Mouse (Mus musculus) gastrocnemius, postnatal 14 days (tissue): ENCODE measurements around the gene Zfp688. TPM values are rescaled to one million over a fixed set of nuclear protein-coding genes. Genes with fewer than 3 reads are reported as not detected.
"Not testable (repeated sequence)": the region's sequence is repeated elsewhere in the genome, so short reads cannot be mapped to it uniquely, and the experiment has no call there.

Experiments
- DNase-seq: peaks from one replicate; pipeline ENCODE4 v3.0.0; 2021; ENCODE audit warnings: mixed read lengths
- intact Hi-C: fragments of 180-260 bp; cut with DNase I; formaldehyde crosslinking; loops from one replicate; pipeline ENCODE4 v1.15.1; 2025; ENCODE audit warnings: low total_unique reads
- long read RNA-seq, 2 experiments: library from polyadenylated mRNA; stranded (forward); transcript quantifications; one replicate each; pipeline ENCODE4 v2.0.0; 2021
- total RNA-seq, 2 experiments: library from RNA; stranded (reverse); gene quantifications; 2 replicates each; pipeline ENCODE4 v1.2.3; 2021

Gene Zfp688
- total RNA-seq: 1 to 10 TPM; 2.2 to 2.6 TPM
- long read RNA-seq, experiment 1, partial matches to known transcripts: 1 of 3 reads
- long read RNA-seq, experiment 1, other reads (novel, unspliced or antisense): 2 of 3 reads
- long read RNA-seq, experiment 2, partial matches to known transcripts: 0 of 3 reads
- long read RNA-seq, experiment 2, other reads (novel, unspliced or antisense): 2 of 3 reads

- intact Hi-C loops: no loop called here
- DNase-seq: peak; percentile 96
These were observed at the start of gene Zfp688 for GRCm38 (mm10) chr7:127421388-127422191. Zfp688 (minus strand) TSS chr7:127422068.

- DNase-seq: peak; percentile 63
- intact Hi-C loops: no loop called here
These were observed 49.8 kb upstream of the Zfp688 start for GRCm38 (mm10) chr7:127471646-127472010.

GRCm38 (mm10) chr7:127470743-127471645 is 49.1 kb upstream of the Zfp688 start:
- DNase-seq: peak; percentile 90
- intact Hi-C loops: no loop called here

GRCm38 (mm10) chr7:127470011-127470715 is 48.3 kb upstream of the Zfp688 start:
- DNase-seq: no peak
- intact Hi-C loops: no loop called here

GRCm38 (mm10) chr7:127466606-127467005 is 44.7 kb upstream of the Zfp688 start:
- no peak for DNase-seq
- intact Hi-C loops: no loop called here

GRCm38 (mm10) chr7:127465670-127466069 is 43.8 kb upstream of the Zfp688 start:
- intact Hi-C loops, DNase-seq: not testable (repeated sequence)

- no peak for DNase-seq
- intact Hi-C loops: no loop called here
These were observed 43.3 kb upstream of the Zfp688 start for GRCm38 (mm10) chr7:127465191-127465590.

- DNase-seq: not testable (repeated sequence)
These were observed 37.4 kb upstream of the Zfp688 start, which contains the start of gene Prr14 for GRCm38 (mm10) chr7:127459311-127459710. Prr14 (plus strand) TSS chr7:127459611.

GRCm38 (mm10) chr7:127458371-127459122 is 36.7 kb upstream of the Zfp688 start:
- intact Hi-C loops: not testable (repeated sequence)

More at GRCm38 (mm10) chr7:127459311-127459710, 37.4 kb upstream of the Zfp688 start, which contains the start of gene Prr14:
- intact Hi-C loops: not testable (repeated sequence)

GRCm38 (mm10) chr7:127454905-127455304 is 33.0 kb upstream of the Zfp688 start:
- DNase-seq: no peak
- intact Hi-C loops: no loop called here

More at GRCm38 (mm10) chr7:127458371-127459122, 36.7 kb upstream of the Zfp688 start:
- not testable (repeated sequence) for DNase-seq

GRCm38 (mm10) chr7:127453056-127453455 is 31.2 kb upstream of the Zfp688 start:
- intact Hi-C loops: no loop called here
- DNase-seq: no peak

GRCm38 (mm10) chr7:127449966-127450365 is 28.1 kb upstream of the Zfp688 start:
- intact Hi-C loops: no loop called here
- no peak for DNase-seq

- DNase-seq: peak; percentile 90
- intact Hi-C loops: no loop called here
These were observed 26.8 kb upstream of the Zfp688 start, which contains the start of gene Zfp689 for GRCm38 (mm10) chr7:127448521-127449300. Zfp689 (minus strand) TSS chr7:127449158.

- intact Hi-C loops: no loop called here
- DNase-seq: no peak
These were observed 22.1 kb upstream of the Zfp688 start for GRCm38 (mm10) chr7:127443976-127444375.

GRCm38 (mm10) chr7:127437724-127438123 is 15.9 kb upstream of the Zfp688 start:
- no peak for DNase-seq
- intact Hi-C loops: no loop called here

GRCm38 (mm10) chr7:127435206-127435605 is 13.3 kb upstream of the Zfp688 start:
- intact Hi-C loops: no loop called here
- DNase-seq: no peak

GRCm38 (mm10) chr7:127426354-127426753 is 4.5 kb upstream of the Zfp688 start:
- no peak for DNase-seq
- intact Hi-C loops: no loop called here

- no peak for DNase-seq
- intact Hi-C loops: no loop called here
These were observed 4.0 kb upstream of the Zfp688 start for GRCm38 (mm10) chr7:127425911-127426310.
